Mouse (Mus musculus) limb, embryonic 10.5 days (tissue): ENCODE measurements around the gene Trir. TPM values are rescaled to one million over a fixed set of nuclear protein-coding genes. Genes with fewer than 3 reads are reported as not detected.

ENCODE experiments used
- DNase-seq: peaks from one replicate; pipeline ENCODE4 v3.0.0-alpha.2; 2017; ENCODE audit warnings: low spot score
- H3K27ac ChIP-seq: fragments of 300-500 bp; sonication (generic); 2 replicates; pipeline ENCODE4 v1.5.1; 2016; ENCODE audit warnings: mild to moderate bottlenecking
- H3K27me3 ChIP-seq: fragments of 300-500 bp; sonication (generic); 2 replicates; pipeline ENCODE4 v1.6.1; 2016; ENCODE audit warnings: low read depth, mild to moderate bottlenecking; ENCODE audit not compliant: poor library complexity, severe bottlenecking
- H3K36me3 ChIP-seq: fragments of 300-500 bp; sonication (generic); 2 replicates; pipeline ENCODE4 v1.6.1; 2016; ENCODE audit warnings: mild to moderate bottlenecking, moderate library complexity
- H3K4me1 ChIP-seq: fragments of 300-500 bp; sonication (generic); 2 replicates; pipeline ENCODE4 v1.6.1; 2016
- H3K4me3 ChIP-seq: fragments of 300-500 bp; sonication (generic); 2 replicates; pipeline ENCODE4 v1.5.1; 2016; ENCODE audit warnings: mild to moderate bottlenecking, moderate library complexity
- H3K9me3 ChIP-seq: fragments of 300-500 bp; sonication (generic); replicated peaks from 2 replicates; pipeline ENCODE4 v1.6.1; 2016; ENCODE audit warnings: mild to moderate bottlenecking
- WGBS: fragments of 180-500 bp; shearing (Covaris S2); methylation state at CpG from one replicate; pipeline ENCODE4 v1.1.7; 2016; 5-methylcytosine and 5-hydroxymethylcytosine counted together
- polyA plus RNA-seq: library from polyadenylated mRNA; unstranded; fragments of >200 nt; fragmentation: Nextera tagmentation; extraction: Ambion mirVana; gene quantifications from 2 replicates; pipeline ENCODE4 v1.2.1, GENCODE M21; 2016

Trir gene
- polyA plus RNA-seq, 1 experiment from 2014 or later, result 138 TPM

DNA sequence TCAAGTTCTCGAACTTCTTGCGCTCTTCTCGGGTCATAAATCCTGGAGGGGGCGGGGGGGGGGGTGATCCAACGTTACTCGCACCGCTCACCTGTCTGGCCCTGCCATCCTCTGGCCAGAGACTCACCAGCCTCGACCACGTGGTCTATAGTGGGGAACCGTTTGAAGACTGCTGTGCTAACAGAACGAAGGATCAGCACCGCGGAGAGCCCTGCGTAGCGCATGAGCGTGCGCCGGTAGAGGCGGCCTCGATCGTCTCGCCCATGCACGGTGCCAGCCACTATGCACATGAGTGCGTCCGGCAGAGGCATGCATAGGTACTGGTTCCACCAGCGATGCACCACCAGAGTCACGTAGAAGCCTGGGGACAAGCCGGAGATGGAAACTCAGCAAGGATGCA is 15.4 kb upstream of the Trir start:
- H3K4me1 ChIP-seq, result peaks cover 19% of the 10 kb centered on the region
- no peaks in the 10 kb centered on the region for H3K9me3 ChIP-seq
- no peak overlapping the region for H3K4me3 ChIP-seq
- H3K36me3 ChIP-seq, result no peaks in the 10 kb centered on the region
- WGBS, result 18% methylated on average over 28 of the region's 28 CpGs
- H3K27me3 ChIP-seq, result peaks cover 89% of the 10 kb centered on the region
- no peak for DNase-seq
- no peak overlapping the region for H3K27ac ChIP-seq

DNA sequence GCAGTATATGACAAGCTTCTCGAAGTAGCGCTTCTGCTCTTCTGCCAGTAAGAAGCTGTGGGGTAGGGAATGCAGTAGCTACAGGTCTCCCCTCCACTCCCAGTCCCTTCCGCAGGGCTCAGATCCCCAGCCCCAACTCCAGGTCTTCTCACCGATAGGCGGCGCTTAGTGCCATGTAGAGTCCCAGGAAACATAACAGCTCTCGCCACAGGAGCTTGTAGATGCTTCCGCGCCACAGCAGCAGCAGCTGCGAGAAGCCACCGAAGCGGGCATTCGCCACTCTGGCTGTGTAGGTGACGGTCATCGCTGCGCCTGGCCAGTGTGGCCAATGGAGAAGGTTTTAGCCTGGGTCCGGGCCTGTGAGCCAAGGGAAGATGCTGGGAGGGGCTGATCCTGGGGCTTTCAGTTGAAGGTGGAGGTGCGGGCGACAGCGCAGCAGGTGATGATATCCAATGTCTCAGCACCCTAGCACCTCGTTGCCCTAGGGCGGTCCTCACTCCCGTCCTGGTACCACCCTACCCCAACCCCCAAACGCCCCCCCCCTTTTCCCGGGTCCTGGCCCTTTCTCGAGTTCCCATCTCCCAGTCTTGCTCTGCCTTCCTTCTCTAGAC is 13.3 kb upstream of the Trir start:
- no peaks in the 10 kb centered on the region for H3K9me3 ChIP-seq
- H3K4me3 ChIP-seq, result peak overlapping the region; percentile 41
- 0 out of 2 replicates have a peak overlapping the region, but pooled peaks have one; percentile 12 for H3K27ac ChIP-seq
- DNase-seq, result peak; percentile 77
- 7% methylated on average over 25 of the region's 26 CpGs for WGBS
- peaks cover 15% of the 10 kb centered on the region for H3K4me1 ChIP-seq
- H3K36me3 ChIP-seq, result peaks cover 14% of the 10 kb centered on the region
- peaks cover 71% of the 10 kb centered on the region for H3K27me3 ChIP-seq

DNA sequence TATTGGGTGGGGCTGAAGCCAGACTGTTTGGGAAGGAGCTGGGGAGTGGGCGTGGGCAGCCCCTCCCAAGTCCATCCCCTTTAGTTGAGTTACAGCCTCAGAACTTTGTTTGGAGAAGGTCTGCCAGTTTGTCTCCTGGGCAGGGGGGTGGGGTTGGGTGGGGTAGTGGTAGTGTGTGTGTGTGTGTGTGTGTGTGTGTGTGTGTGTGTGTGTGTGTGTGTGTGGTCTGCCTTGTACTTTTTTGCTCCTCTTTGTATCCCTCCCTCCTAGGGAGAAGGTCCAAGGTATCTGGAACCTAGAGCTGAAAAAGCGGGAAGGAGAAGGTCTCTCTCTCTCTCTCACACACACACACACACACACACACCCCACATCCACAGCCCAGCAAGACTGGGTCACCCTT is 12.2 kb upstream of the Trir start, which contains the start of gene Best2:
Gene Best2 (minus strand): TSS at position 101 of the 400 bp plus-strand sequence.
- WGBS, result 38% methylated on average over 2 of the region's 2 CpGs
- Histone ChIP-seq H3K9me3 (no peaks in the 10 kb centered on the region), H3K36me3 (peaks cover 25% of the 10 kb centered on the region), H3K27ac (0 out of 2 replicates have a peak within 1 kb of the TSS, but pooled peaks have one; percentile 12), H3K27me3 (peaks cover 60% of the 10 kb centered on the region), H3K4me3 (peak within 1 kb of the TSS; percentile 41), H3K4me1 (peaks cover 15% of the 10 kb centered on the region)
- DNase-seq, result no peak

DNA sequence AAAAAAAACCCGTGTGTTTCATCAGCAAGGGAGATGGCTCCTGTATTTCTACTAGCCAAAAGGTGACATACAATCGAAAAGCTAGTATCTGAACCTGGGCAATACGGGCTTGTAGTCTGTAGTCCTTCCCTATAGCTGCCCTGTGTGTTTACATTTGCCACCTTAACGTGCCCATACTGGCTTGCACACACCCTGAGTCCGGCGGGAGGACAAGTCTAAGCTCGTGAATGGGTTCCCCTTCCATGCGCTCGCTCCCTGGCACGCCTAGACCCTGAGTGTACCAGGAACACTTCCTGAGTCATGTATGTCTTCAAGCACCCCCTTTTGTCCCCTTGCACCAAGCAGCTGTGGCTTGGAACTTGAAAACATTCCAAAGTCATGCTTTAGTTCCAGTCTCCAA is 9.9 kb upstream of the Trir start:
- WGBS, result 74% methylated on average over 10 of the region's 10 CpGs
- H3K4me1 ChIP-seq, result peaks cover 9% of the 10 kb centered on the region
- H3K4me3 ChIP-seq, result no peak overlapping the region
- peaks cover 48% of the 10 kb centered on the region for H3K36me3 ChIP-seq
- H3K9me3 ChIP-seq, result no peaks in the 10 kb centered on the region
- H3K27ac ChIP-seq, result no peak overlapping the region
- DNase-seq, result no peak
- peaks cover 43% of the 10 kb centered on the region for H3K27me3 ChIP-seq

DNA sequence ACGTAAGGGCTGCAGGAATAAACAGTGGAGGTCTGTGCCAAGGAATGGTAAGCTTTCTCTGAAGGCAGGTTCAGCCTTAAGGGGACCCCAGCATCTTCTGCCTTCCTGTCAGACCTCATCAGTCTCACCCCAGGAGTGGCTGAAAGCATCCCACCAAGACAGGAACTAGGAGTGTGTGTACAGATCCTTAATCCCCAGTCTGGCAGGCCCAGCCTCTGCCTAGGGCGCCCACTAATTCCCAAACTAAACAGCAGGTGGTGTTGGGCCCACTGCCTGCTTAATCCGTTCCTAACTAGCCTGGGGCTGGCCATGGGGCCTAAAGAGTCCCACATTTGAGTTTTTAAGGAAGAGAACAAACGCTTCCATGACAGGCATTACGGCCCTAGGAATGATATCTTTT is 9.4 kb upstream of the Trir start:
- no peak overlapping the region for H3K4me3 ChIP-seq
- H3K9me3 ChIP-seq, result no peaks in the 10 kb centered on the region
- H3K27ac ChIP-seq, result no peak overlapping the region
- H3K27me3 ChIP-seq, result peaks cover 38% of the 10 kb centered on the region
- peaks cover 9% of the 10 kb centered on the region for H3K4me1 ChIP-seq
- DNase-seq, result no peak
- H3K36me3 ChIP-seq, result peaks cover 53% of the 10 kb centered on the region
- WGBS, result 51% methylated on average over 5 of the region's 5 CpGs

DNA sequence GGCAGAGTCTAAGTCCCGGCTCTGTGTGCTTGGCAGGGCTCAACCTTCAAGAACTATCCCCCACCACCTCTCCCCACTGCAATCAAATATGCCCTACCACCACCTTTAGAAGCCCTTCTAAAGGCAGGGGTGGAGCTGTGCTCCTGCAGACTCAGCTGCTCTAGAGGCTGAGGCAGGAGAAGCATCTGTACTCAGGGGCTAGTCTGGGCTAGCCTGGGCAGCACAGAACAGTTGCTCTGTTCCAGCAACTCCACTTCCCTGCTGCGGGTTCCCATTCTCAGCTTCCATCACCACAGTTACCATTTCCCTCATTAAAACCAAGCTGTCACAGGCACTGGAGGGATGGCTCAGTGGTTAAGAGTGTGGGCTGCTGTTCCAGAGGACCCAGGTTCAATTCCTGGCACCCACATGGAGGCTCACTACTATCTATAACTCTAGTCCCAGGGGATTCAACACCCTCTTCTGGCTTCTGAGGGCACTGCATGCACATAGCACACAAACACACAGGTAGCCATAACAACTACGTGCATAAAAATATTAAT is 5.0 kb upstream of the Trir start:
- Histone ChIP-seq H3K4me3 (no peak overlapping the region), H3K36me3 (peaks cover 73% of the 10 kb centered on the region), H3K9me3 (no peaks in the 10 kb centered on the region), H3K27ac (no peak overlapping the region), H3K4me1 (peaks cover 21% of the 10 kb centered on the region), H3K27me3 (no peaks in the 10 kb centered on the region)
- WGBS, result 93% methylated on average over 3 of the region's 3 CpGs
- DNase-seq, result no peak

DNA sequence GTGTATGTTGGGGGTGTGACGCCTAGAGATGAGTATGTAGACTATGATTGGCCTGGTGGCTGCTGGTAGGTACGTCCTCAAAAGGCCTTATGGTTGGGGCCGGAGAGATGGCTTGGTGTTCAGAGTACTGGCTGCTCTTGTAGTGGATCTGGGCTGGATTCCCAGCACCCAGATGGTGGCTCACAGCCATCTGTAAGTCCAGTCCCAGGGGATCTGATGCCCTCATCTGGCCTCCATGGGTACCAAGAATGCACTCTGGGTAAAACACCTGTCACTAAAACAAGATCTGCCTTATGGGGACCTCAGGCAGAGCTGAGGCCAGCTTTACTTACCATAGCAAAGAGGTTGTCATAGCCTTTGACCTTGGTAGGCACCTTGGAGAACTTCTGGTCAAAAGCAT is 2.8 kb upstream of the Trir start:
- WGBS, result 94% methylated on average over 3 of the region's 3 CpGs
- no peaks in the 10 kb centered on the region for H3K27me3 ChIP-seq

DNA sequence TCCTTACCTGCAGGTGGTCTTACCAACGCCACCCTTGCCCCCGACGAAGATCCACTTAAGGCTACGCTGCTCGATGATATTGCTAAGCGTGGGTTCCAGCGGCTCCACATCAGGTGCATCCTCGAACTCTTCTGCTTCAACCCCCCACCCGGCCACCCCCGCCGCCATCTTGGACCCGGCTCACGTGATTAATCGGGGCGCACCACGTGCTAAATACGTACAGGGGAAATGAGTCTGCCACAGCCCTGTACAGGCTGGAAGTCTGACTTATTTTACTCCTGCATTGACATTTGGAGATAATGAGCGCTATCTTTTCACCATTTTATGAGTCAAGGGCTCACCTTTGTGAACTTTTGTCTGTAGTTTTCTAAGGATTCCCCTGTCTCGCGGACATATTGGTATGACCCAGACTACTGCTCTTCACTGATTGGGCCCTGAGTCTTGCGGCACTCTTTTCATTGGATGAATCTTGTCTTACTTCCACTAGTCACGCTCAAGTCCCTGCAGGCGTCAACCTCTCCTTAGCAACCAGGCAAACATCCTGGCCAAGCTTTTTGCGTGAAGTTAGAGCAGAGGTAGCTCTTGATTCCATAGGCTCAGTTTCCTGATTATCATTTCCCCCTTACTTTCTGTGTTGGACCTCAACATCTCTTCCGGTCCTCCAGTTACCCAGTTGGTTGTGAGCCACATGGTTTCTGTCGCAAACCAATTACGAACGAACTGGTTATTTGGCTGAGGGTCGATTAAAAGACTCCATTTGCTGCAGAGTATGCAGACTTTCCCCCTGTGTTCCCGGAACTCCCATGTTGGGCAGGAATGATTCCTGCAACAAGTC is 1.3 kb upstream of the Trir start, which contains the start of gene Asna1:
Gene Asna1 (minus strand): TSS at position 184 of the 835 bp plus-strand sequence.
- Histone ChIP-seq H3K27ac (peak within 1 kb of the TSS; percentile 96), H3K27me3 (no peaks in the 10 kb centered on the region)
- 7% methylated on average over 30 of the region's 30 CpGs for WGBS

More for the DNA sequence above, 2.8 kb upstream of the Trir start:
- Histone ChIP-seq H3K4me1 (peaks cover 32% of the 10 kb centered on the region), H3K9me3 (no peaks in the 10 kb centered on the region), H3K27ac (no peak overlapping the region), H3K4me3 (peak overlapping the region; percentile 89), H3K36me3 (peaks cover 57% of the 10 kb centered on the region)
- DNase-seq, result no peak

DNA sequence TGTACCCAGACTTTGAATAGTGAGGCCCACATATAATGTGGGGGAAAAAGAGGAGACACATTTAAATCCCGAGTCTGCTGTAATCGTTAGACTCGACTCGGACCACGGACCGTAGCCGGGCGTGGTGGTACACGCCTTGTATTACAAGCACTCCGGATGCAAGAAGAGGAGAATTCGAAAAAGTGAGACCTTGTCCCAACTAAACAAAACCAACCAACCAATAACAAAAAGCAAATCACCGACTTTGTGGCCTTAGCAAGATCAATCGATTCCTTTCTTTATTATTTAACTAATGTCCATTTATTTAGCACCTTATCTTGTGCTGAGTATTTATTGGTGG is 863 bp downstream of the Trir start:
- H3K27me3 ChIP-seq, result no peaks in the 10 kb centered on the region
- H3K27ac ChIP-seq, result peak overlapping the region; percentile 96
- peak overlapping the region; percentile 89 for H3K4me3 ChIP-seq
- H3K9me3 ChIP-seq, result no peaks in the 10 kb centered on the region
- no peak for DNase-seq
- 2% methylated on average over 13 of the region's 13 CpGs for WGBS
- H3K4me1 ChIP-seq, result peaks cover 39% of the 10 kb centered on the region
- peaks cover 56% of the 10 kb centered on the region for H3K36me3 ChIP-seq

More for the DNA sequence above, 1.3 kb upstream of the Trir start, which contains the start of gene Asna1:
- Histone ChIP-seq H3K4me3 (peak within 1 kb of the TSS; percentile 89), H3K4me1 (peaks cover 39% of the 10 kb centered on the region), H3K36me3 (peaks cover 57% of the 10 kb centered on the region), H3K9me3 (no peaks in the 10 kb centered on the region)
- DNase-seq, result peak; percentile 89

DNA sequence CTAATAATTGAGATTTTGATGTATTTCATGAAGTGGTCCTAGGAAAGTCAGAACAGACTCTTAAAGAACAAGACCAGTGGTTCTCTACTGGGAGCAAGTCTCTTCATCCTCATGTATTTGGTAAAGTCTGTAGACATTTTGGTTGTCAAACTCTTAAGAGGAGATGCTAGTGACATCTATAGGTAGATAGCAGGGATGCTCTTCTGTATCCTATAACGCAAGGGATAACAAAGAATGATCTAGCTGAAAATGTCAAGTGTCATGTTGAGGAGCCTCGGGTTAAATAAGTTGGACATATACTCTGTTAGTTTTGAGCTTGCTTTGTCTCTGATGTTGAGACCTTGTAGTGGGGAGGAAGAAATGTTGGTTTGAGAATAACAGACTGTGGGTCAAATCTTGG is 1.3 kb downstream of the Trir start:
- Histone ChIP-seq H3K4me1 (peaks cover 39% of the 10 kb centered on the region), H3K9me3 (no peaks in the 10 kb centered on the region), H3K4me3 (peak overlapping the region; percentile 89), H3K27ac (peak overlapping the region; percentile 96; the same call in 1 of the 2 replicates), H3K27me3 (no peaks in the 10 kb centered on the region), H3K36me3 (peaks cover 56% of the 10 kb centered on the region)
- no peak for DNase-seq
- 43% methylated on average over 2 of the region's 2 CpGs for WGBS

DNA sequence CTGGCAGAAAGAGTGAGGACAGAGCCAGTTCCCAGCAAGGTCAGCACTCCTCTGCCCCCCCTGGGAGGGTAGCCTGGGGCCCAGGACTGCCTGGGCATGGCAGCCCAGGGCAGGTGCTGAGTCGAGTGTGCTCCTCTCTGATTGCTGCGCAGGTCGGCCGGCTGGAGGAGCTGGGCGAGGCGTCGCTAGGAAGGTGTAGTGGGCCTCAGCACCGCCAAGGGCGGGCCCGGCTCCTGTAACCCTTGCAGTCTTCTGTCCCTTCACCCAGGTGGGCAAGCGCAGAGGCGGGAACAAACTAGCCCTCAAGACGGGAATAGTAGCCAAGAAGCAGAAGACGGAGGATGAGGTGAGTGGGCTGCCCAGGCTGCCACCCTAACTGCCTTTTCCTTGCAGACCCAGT is 2.6 kb downstream of the Trir start:
- peaks cover 56% of the 10 kb centered on the region for H3K36me3 ChIP-seq
- no peaks in the 10 kb centered on the region for H3K27me3 ChIP-seq
- H3K4me1 ChIP-seq, result peaks cover 37% of the 10 kb centered on the region
- no peak for DNase-seq
- H3K4me3 ChIP-seq, result peak overlapping the region; percentile 89
- WGBS, result 91% methylated on average over 14 of the region's 14 CpGs
- no peak overlapping the region for H3K27ac ChIP-seq
- H3K9me3 ChIP-seq, result no peaks in the 10 kb centered on the region

DNA sequence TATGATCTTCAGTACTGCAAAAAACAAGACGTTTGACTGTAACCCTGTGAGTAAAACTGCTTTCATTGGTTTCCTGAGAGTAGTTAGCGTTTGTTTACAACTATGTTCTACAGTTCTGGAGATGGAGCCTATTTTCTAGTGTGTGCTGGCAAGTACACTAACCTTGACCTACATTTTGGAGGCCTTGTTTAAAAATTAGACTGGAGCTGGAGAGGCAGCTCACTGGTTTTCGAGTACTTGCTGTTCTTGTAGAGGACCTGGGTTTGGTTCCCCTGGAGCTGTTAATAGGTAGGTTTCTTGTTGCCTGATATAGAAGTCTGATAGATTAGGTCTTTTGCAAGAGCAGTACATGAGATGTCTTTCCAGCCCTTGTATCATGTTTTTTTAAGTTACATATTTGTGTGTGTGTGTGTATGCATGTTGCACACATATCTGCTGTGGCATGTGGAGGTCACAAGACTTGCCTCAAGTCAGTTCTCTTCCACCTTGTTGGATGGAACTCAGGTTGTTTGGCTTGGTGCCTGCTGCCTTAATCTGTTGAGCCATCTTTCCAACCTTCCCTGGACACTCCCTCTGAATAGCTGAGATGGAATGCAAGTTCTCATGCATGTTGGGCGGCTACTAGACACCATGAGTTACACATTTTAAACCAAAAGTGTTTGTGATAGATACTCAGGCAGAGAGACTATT is 6.1 kb downstream of the Trir start:
- WGBS, result 89% methylated on average over 4 of the region's 4 CpGs
- peaks cover 37% of the 10 kb centered on the region for H3K4me1 ChIP-seq
- H3K4me3 ChIP-seq, result no peak overlapping the region
- H3K9me3 ChIP-seq, result no peaks in the 10 kb centered on the region
- no peaks in the 10 kb centered on the region for H3K27me3 ChIP-seq
- H3K36me3 ChIP-seq, result peaks cover 58% of the 10 kb centered on the region
- no peak overlapping the region for H3K27ac ChIP-seq
- DNase-seq, result no peak
